Mouse (Mus musculus) testis, postnatal 14 days (tissue): ENCODE measurements around the gene Grik4.

Source experiments
- DNase-seq: peaks from one replicate; pipeline ENCODE4 v3.0.0; 2021; ENCODE audit warnings: low spot score

The Grik4 gene

DNA sequence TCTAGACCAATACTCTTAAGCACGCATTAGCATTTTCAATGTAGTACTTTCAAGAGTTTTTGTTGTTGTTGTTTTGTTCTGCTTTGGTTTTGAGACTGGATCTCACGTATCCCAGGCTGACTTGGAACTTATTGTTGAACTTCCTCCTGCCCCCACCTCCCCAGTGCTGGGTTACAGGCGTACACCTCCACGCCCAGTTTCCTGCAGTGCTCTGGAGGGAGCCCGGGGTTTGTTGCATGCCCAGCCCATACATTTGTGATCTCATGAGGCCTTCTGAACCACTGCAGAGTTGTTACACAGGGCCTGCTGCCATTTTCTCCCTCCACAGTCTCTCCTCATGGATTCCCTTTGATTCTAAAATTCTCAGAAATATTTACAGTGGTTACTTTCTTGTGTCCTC lies 201.9 kb downstream of the Grik4 start:
- no peak for DNase-seq

- no peak for DNase-seq
Observed at GRCm38 (mm10) chr9:42736697-42737335, 207.5 kb downstream of the Grik4 start.

- DNase-seq = no peak
Observed at GRCm38 (mm10) chr9:42735086-42735485, 209.2 kb downstream of the Grik4 start.

DNA sequence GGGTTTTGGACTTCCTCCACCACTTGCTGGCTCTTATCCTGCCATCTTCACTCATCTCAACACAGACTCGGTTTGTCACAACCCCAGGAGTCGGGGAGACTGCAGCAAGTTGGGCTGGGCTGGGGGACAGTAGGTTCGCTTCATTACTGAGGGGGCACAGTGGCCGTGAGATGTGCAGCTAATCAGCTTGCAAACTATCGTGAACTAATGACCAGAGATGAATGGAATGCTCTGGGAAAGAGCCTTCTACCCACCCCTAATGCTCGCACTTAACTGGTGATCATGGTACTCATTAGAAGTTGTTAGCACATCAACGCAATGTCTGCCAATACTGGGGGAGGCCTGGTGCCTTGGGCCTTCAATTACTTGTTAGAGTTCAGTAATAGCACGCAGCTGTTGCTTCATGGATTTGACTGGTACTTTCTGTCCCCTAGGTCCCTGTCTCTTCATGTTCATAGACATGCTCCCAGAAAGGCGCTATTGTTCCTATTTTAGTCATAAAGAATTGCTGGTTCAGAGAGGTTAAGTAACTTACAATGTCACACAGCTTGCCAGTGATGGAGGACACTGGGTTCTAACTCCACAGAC lies 211.5 kb downstream of the Grik4 start:
- no peak for DNase-seq

DNA sequence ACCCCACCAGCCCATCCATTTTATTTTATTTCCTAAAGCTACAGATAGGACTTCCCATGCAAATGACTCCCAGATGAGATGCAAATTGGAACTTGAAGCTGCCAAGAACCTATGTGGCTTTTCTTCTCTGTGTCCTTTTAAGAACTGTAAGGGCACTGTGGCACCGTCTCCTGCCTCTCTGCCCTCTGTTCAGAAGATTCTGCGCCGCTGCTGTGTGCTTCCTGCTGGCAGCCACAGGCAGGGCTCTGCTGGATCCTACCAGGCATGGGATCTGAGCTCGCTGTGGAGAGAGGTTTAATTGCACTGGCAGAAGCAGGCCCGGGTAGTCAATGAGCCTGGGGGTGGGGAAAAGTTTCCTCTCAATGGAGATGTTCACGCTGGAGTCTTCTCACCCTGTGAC lies 215.8 kb downstream of the Grik4 start:
- DNase-seq = no peak

DNA sequence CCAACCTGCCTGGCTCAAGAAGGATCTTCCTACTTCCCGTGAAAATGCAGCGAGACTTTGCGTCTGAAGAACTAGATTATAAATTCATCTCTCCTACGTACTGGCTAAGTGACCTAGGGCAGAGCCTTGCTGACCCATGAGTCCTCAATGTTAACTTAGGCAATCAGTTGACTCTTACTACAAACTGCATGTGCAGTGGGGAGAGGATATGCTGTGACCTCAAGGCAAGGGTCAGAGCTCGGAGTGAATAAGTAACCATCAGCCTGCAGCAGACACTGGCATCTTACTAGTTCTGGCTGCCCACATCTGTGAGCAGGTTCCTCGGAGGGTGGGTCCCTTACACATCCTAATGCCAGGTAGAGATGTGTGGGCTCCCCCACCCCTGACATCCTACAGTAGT lies 216.6 kb downstream of the Grik4 start:
- no peak for DNase-seq

GRCm38 (mm10) chr9:42727186-42727585 lies 217.1 kb downstream of the Grik4 start:
- no peak for DNase-seq

DNA sequence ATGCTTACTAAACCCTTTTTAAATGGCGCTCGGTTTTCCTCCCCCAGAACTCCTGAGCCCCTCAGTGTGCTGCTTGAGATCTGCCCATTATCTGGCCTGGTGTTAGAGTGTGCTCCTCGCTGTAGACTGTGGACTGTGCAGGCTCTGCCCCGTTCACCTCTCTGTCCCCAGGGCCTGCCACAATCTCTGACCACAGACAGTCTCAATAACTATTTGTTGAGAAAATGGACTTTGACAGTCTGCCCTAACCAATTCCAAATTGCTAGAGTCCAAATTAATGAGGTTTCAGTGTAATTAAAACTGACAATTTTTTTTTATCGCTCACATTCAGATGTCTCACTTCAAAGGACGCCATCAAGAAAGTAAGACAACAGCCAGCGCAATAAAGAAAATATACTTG lies 220.2 kb downstream of the Grik4 start:
- DNase-seq = no peak

DNA sequence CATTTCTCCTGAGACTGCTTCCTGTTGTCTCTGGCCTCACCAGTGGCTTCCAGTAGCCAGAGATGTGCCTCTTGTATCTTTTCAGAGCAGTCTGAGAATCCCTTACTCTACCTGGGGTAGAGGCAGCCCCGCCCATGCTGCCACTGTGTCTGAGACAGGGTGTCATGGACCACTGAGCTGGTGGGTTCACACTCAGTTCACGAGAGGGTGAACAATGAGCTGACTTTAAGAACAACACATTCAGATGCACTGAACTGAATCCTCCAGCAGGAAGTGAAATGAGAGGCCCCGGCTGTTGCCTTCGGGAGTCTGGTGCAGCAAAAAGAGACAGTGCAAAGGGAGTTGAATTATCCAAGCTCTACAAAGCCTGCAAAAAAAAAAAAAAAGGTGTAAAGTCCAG lies 221.8 kb downstream of the Grik4 start:
- DNase-seq = no peak

DNA sequence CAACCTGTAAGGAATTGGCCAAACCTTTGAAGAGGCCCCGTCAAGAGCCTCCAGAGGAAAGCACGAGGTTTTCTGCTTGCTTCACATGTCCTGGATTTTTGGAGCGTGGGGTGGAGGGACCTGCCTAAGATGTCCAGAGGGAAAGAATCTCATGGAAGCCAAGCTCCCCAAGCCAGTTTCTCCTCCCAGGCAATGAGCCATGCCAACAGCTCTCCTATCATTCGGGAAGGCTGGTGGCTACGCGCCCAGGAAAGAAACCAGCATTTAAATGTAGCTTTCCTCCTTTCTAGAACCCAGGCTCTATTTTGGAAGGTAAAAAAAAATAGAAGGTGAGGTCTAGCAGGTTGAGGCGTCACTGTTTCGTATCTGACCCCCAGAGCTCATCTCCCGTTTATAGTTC lies 222.6 kb downstream of the Grik4 start:
- no peak for DNase-seq

- no peak for DNase-seq
Observed at GRCm38 (mm10) chr9:42721146-42721545, 223.1 kb downstream of the Grik4 start.

GRCm38 (mm10) chr9:42713912-42714311 lies 230.4 kb downstream of the Grik4 start:
- no peak for DNase-seq

- no peak for DNase-seq
Observed at GRCm38 (mm10) chr9:42705848-42706247, 238.4 kb downstream of the Grik4 start.

- no peak for DNase-seq
Observed at GRCm38 (mm10) chr9:42703191-42703854, 241.0 kb downstream of the Grik4 start.

- DNase-seq = no peak
Observed at GRCm38 (mm10) chr9:42702231-42703132, 241.8 kb downstream of the Grik4 start.

GRCm38 (mm10) chr9:42701729-42702128 lies 242.6 kb downstream of the Grik4 start:
- DNase-seq = no peak

DNA sequence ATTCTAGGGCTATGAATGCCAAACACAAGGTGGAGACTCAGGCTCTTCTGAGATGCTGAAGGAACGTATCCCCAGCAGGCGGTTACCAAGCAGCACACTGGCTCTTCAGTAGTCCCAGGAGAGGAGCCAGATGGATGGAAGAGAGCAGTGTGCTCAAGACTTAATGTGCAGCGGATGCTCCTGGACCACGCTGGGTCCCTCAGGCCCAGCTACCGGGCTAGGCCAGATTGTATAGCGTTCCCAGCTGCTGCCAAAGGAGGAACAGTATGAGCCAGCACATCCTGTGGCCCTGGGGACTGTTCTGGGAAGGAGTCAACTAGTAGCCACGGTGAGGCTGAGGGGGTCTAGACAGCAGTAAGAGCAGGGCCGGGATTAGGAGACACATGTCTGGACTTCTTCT lies 251.3 kb downstream of the Grik4 start:
- DNase-seq = no peak

DNA sequence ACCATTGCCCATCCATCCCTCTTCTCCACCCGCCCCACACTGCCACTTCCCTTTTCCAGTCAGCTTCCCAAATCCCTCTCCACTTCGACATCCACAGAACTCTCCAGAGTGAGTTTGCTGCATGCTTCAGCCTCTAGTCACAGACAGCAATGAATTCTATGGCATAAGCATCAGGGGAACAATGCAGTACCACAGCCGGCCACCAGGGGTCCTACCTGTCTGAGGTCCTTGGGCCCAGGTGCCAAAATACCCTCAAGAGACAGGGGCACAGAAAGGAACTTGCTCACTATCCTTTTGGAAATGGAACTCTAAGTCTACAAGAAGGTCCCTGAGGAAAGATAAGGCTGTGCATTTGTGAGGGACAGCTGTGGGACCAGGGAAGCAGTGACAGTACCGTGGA lies 256.1 kb downstream of the Grik4 start:
- peak; percentile 50 for DNase-seq

- DNase-seq = peak; percentile 53
Observed at GRCm38 (mm10) chr9:42686104-42686503, 258.2 kb downstream of the Grik4 start.

GRCm38 (mm10) chr9:42674017-42674412 lies 270.3 kb downstream of the Grik4 start:
- DNase-seq = no peak

DNA sequence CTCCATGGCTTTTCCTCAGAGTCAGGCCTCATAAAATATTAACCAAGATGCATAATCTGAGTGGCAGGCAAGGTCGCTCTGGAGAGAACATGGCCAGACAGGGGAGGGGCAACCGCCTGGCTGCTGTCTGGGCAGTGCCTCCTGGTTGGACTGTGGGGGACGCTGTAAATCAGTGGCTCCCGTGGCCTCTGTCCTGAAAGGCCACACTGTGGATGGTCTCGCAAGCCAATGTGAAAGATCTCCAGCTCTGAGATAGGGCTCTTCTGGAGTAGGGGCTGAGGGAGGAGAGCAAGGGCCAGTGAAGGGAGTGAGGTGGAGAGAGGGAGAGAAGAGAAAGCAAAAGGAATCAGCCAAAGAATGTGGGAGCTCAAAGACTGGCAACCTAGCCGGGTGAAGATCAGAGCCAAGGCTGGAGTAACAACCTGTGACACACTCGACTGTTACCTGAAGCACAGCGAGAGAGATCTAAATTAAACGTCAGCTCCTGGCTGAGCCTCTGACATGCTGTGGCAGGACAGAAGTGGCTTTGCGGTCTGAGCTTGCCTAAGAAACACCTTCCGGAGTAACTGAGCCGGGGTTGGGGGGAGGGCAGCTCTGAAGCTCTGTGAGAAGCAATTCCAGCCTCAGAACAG lies 270.8 kb downstream of the Grik4 start:
- no peak for DNase-seq

DNA sequence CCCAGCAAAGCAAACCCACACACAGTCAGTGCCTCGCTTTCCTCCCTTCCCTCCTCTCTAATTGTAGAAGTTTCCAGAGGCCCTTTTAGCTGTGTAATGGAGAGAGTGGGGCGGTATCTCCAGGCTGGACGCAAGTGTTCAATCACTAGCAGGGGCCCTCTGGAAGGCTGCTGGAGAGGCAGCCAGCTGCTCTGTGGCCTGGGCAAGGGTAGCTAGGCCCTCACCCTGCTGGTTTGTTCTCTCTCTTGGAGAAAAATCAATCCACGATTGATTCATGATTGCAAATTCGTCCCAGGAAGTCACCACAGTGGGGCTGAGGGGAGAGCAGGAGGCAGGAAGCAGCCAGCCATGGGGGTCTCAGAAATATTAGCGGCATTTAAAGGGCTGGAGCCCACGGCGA lies 271.3 kb downstream of the Grik4 start:
- no peak for DNase-seq
